Mouse (Mus musculus): ENCODE data around the gene Syne4. TPM values are rescaled to one million over a fixed set of nuclear protein-coding genes. Genes with fewer than 3 reads are reported as not detected.

Syne4 gene
- total RNA-seq, 2 experiments from 2014 or later: 9.4 to 14.2 TPM

DNA sequence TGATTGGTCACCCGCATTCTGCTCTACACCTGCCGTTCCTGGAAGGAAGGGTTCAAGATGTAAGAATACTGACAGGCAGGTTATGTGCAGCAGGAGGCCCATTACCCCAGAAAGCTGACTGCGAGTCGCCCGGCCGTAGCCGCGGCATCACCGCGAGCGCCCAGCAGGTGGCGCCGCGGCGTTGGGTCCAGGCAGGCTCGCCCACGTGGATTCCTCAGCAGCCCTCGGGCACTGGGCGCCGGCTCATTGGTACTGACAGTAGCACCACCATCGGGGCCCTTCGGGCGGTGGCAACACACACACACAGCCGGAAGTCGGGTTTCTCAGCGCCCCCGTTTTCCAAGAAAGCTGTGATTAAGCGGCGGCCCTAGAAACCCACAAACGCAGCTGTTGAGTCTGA is 33.2 kb downstream of the Syne4 start:
- H3K4me3 ChIP-seq: peak overlapping the region; percentile 27; the same call in 1 of the 2 replicates
- TF ChIP-seq CTCF (conservative IDR thresholded peaks at IDR 0.05): peak; percentile 97
- peak overlapping the region; percentile 48; the same call in 1 of the 2 replicates for H3K27ac ChIP-seq
- DNase-seq (ENCODE audit: low spot score in 2 of 2): peak; percentile 63 to 81

DNA sequence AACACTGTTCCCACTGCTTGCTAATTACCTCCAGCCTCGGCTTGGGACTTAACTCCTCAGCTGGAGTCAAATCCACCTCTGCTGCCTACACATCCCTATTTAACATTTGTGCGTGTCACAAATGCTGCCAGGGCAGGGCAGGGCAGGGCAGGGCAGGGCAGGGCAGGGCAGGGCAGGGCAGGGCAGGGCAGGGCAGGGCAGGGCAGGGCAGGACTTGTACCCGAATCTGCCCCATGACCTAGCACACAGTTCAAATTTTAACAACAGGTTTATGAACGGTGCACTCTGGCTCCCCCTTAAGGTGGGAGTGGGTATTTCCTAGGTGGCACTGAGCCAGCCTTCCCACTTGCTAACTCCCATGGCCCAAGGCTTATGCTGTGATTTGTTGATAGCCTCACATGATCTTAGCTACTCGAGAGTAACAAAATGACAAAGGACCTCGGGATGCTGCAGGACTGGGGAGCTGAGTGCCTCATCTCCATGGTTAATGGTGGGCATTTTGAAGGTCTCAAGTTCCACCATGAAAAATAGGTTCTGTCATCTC is 38.7 kb downstream of the Syne4 start:
- peak; percentile 69 to 80 for DNase-seq (ENCODE audit: low spot score in 2 of 2)
- Histone ChIP-seq H3K27ac (no peak overlapping the region), H3K4me3 (no peak overlapping the region)
- TF ChIP-seq CTCF (conservative IDR thresholded peaks at IDR 0.05): peak; percentile 90

GRCm38 (mm10) chr7:30354059-30354458 is 39.5 kb downstream of the Syne4 start:
- Histone ChIP-seq H3K4me3 (no peak overlapping the region), H3K27ac (no peak overlapping the region)
- no peak for DNase-seq (ENCODE audit: low spot score in 2 of 2)
- no peak for TF ChIP-seq CTCF (conservative IDR thresholded peaks at IDR 0.05)

- no peak overlapping the region for H3K27ac ChIP-seq
- TF ChIP-seq CTCF (conservative IDR thresholded peaks at IDR 0.05): no peak
- no peak overlapping the region for H3K4me3 ChIP-seq
- DNase-seq (ENCODE audit: low spot score in 2 of 2): no peak
Observed at GRCm38 (mm10) chr7:30358378-30359186, 44.0 kb downstream of the Syne4 start.

- TF ChIP-seq CTCF (conservative IDR thresholded peaks at IDR 0.05): no peak
- no peak for DNase-seq (ENCODE audit: low spot score in 2 of 2)
Observed at GRCm38 (mm10) chr7:30359276-30359865, 44.8 kb downstream of the Syne4 start.

DNA sequence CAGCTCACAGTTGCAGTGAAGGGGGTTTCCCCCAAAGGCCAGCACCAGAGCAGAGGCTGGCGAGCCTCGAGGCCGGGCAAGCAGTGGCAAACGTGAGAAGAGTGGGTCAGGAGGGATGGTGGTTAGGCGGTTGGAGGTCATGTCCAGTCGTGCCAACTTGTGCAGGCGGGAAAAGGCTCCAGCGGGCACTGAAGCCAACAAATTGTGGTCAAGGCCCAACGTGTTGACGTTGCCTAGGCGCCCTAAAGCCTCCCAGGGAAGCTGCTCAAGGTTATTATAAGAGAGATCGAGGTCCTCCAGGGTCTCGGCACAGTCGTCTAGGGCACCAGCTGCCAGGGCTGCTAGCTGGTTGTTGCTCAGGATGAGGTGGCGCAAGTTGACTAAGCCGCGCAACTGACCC is 45.4 kb downstream of the Syne4 start:
- no peak for TF ChIP-seq CTCF (conservative IDR thresholded peaks at IDR 0.05)
- DNase-seq (ENCODE audit: low spot score in 2 of 2): no peak
- no peak overlapping the region for H3K27ac ChIP-seq
- H3K4me3 ChIP-seq: no peak overlapping the region

More at GRCm38 (mm10) chr7:30359276-30359865, 44.8 kb downstream of the Syne4 start:
- no peak overlapping the region for H3K4me3 ChIP-seq
- no peak overlapping the region for H3K27ac ChIP-seq

GRCm38 (mm10) chr7:30362652-30363343 is 48.2 kb downstream of the Syne4 start, which contains the start of gene Lrfn3:
Lrfn3 (minus strand) TSS chr7:30362772.
- peak within 1 kb of the TSS; percentile 89 for H3K27ac ChIP-seq
- peak; percentile 60 to 63 for DNase-seq (ENCODE audit: low spot score in 2 of 2)

DNA sequence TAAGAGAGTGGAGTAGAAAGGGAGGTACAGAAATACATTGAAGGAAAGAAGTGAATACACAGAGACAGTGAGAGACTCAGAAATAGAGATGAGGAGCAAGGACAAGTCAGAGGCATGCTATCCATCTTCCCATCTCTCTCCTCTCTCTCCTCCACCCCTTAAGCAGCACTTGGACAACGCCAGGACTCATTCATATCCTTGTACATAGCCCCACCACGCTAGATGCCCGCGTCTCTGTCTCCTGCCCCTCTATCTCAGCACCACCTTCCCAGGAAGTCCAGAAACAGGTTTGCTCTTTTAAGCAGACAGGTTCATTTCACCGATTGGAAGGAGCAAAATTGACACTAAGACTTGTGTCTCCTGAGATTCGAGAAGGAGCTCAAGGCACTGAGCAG is 48.7 kb downstream of the Syne4 start:
- H3K27ac ChIP-seq: peak overlapping the region; percentile 89
- no peak for TF ChIP-seq CTCF (conservative IDR thresholded peaks at IDR 0.05)
- H3K4me3 ChIP-seq: peak overlapping the region; percentile 75
- DNase-seq (ENCODE audit: low spot score in 2 of 2): no peak

More at GRCm38 (mm10) chr7:30362652-30363343, 48.2 kb downstream of the Syne4 start, which contains the start of gene Lrfn3:
- peak within 1 kb of the TSS; percentile 75 for H3K4me3 ChIP-seq
- TF ChIP-seq CTCF (conservative IDR thresholded peaks at IDR 0.05): no peak

DNA sequence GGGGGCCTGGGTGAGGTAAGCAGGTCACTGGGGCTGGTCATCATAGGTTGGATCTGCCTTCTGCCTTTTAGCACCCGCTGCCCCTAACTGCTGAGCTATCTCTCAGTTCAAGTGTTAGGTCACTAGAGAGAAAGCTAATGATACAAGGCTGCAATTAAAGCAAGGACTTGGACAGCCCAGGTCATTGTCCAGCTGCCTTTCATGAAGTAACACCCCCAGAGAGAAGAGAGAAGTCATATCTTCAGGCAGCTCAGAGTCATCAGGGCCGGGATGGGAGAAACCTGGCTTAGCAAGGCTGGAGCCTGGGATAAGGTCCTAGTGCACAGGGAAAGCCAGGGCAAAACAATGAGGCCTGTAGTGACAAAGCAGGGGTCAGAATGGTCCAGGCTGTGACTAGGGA is 52.9 kb downstream of the Syne4 start:
- no peak for DNase-seq (ENCODE audit: low spot score in 2 of 2)
- Histone ChIP-seq H3K4me3 (no peak overlapping the region), H3K27ac (no peak overlapping the region)
- no peak for TF ChIP-seq CTCF (conservative IDR thresholded peaks at IDR 0.05)

Other genes with a start within 250 kb of the Syne4 start
- 1 to 10 TPM; 4.9 to 5.4 TPM for gene Zfp82, start 241.9 kb upstream of the Syne4 start, total RNA-seq (2021)
- gene Gm26920, start 224.4 kb upstream of the Syne4 start, total RNA-seq (2021): not detected
- 1 to 10 TPM; 4.3 to 8.2 TPM for gene Zfp566, start 224.3 kb upstream of the Syne4 start, total RNA-seq (2021)
- gene Zfp260, start 220.0 kb upstream of the Syne4 start, total RNA-seq (2021): 10 to 100 TPM; 73.1 to 75.5 TPM
- gene Zfp382, start 192.9 kb upstream of the Syne4 start, total RNA-seq (2021): 10 to 100 TPM; 30.1 to 37.5 TPM
- 10 to 100 TPM; 48.9 to 52.0 TPM for gene Zfp146, start 145.1 kb upstream of the Syne4 start, total RNA-seq (2021)
- 1 to 10 TPM; 3.5 to 5.9 TPM for gene Cox7a1, start 130.7 kb upstream of the Syne4 start, total RNA-seq (2021)
- 100 to 1,000 TPM; 213 to 224 TPM for gene Capns1, start 116.0 kb upstream of the Syne4 start, total RNA-seq (2021)
- 10 to 100 TPM; 59.6 to 59.8 TPM for gene Polr2i, start 82.9 kb upstream of the Syne4 start, total RNA-seq (2021)
- 100 to 1,000 TPM; 113 to 116 TPM for gene Tbcb, start 82.5 kb upstream of the Syne4 start, total RNA-seq (2021)
- not detected for gene Ovol3, start 79.1 kb upstream of the Syne4 start, total RNA-seq (2021)
- gene Thap8, start 34.7 kb upstream of the Syne4 start, total RNA-seq (2021): under 1 TPM; 0.44 to 0.56 TPM
- 1 to 10 TPM in 1 of 2 experiments, under 1 TPM in 1; 1.00 to 1.4 TPM for gene Wdr62, start 34.4 kb upstream of the Syne4 start, total RNA-seq (2021)
- 100 to 1,000 TPM; 453 to 474 TPM for gene Clip3, start 23.1 kb upstream of the Syne4 start, total RNA-seq (2021)
- gene Alkbh6, start 6.1 kb upstream of the Syne4 start, total RNA-seq (2021): 10 to 100 TPM; 50.8 to 51.8 TPM
- under 1 TPM; 0.41 to 0.81 TPM for gene E130208F15Rik, start 6.9 kb downstream of the Syne4 start, total RNA-seq (2021)
- 1 to 10 TPM; 6.7 to 7.3 TPM for gene Sdhaf1, start 9.1 kb downstream of the Syne4 start, total RNA-seq (2021)
- 10 to 100 TPM; 32.4 to 34.6 TPM for gene Lrfn3, start 48.0 kb downstream of the Syne4 start, total RNA-seq (2021)
- gene Tyrobp, start 99.0 kb downstream of the Syne4 start, total RNA-seq (2021): 10 to 100 TPM; 26.7 to 32.6 TPM
- 1 to 10 TPM in 1 of 2 experiments, not detected in 1; 1.5 TPM for gene Hcst, start 105.0 kb downstream of the Syne4 start, total RNA-seq (2021)
- gene Nfkbid, start 106.9 kb downstream of the Syne4 start, total RNA-seq (2021): 1 to 10 TPM; 2.8 to 3.0 TPM
- 1,000 to 10,000 TPM; 1,283 to 1,305 TPM for gene Aplp1, start 130.7 kb downstream of the Syne4 start, total RNA-seq (2021)
- gene Kirrel2, start 142.9 kb downstream of the Syne4 start, total RNA-seq (2021): 10 to 100 TPM; 15.0 to 20.4 TPM
- 1 to 10 TPM; 1.2 to 1.3 TPM for gene Nphs1, start 143.5 kb downstream of the Syne4 start, total RNA-seq (2021)
- not detected for gene Prodh2, start 178.8 kb downstream of the Syne4 start, total RNA-seq (2021)
- 100 to 1,000 TPM; 101 to 119 TPM for gene Arhgap33, start 220.3 kb downstream of the Syne4 start, total RNA-seq (2021)
- gene Hspb6, start 237.4 kb downstream of the Syne4 start, total RNA-seq (2021): 1 to 10 TPM; 2.7 to 4.8 TPM
- 1 to 10 TPM; 4.0 to 4.1 TPM for gene Proser3, start 237.5 kb downstream of the Syne4 start, total RNA-seq (2021)
- 10 to 100 TPM; 45.5 to 47.6 TPM for gene Lin37, start 245.0 kb downstream of the Syne4 start, total RNA-seq (2021)
- 10 to 100 TPM; 71.4 to 90.8 TPM for gene U2af1l4, start 248.5 kb downstream of the Syne4 start, total RNA-seq (2021)
- 10 to 100 TPM in 1 of 2 experiments, 1 to 10 TPM in 1; 9.0 to 11.4 TPM for gene Gm49396, start 248.5 kb downstream of the Syne4 start, total RNA-seq (2021)
- 10 to 100 TPM; 79.9 to 92.3 TPM for gene Psenen, start 248.8 kb downstream of the Syne4 start, total RNA-seq (2021)

Measured in layer of hippocampus, adult 2 months (tissue).